Mouse (Mus musculus) Patski (cell line): Measurements from ENCODE around the gene Gfpt2. TPM values are rescaled to one million over a fixed set of nuclear protein-coding genes. Genes with fewer than 3 reads are reported as not detected.

Experiments
- ATAC-seq: fragments of 100-300 bp; one replicate; pipeline ENCODE4 v1.8.0; 2021
- CTCF ChIA-PET: fragments of 350-600 bp; sonication (Branson Sonifier 250); formaldehyde crosslinking; loops from one replicate; lab custom pipeline; 2022; ENCODE audit warnings: inconsistent platforms; lab: Charles Lee
- POLR2A ChIA-PET: fragments of 350-600 bp; sonication (Branson Sonifier 250); formaldehyde crosslinking; loops from one replicate; lab custom pipeline; 2022; ENCODE audit warnings: antibody characterized with exemption, inconsistent platforms; lab: Charles Lee
- DNase-seq: peaks from one replicate; pipeline ENCODE4 v3.0.0-alpha.2; 2011; ENCODE audit warnings: low read depth, low spot score
- H3K27me3 ChIP-seq: fragments of 371-371 bp; one replicate; pipeline ENCODE4 v1.5.1; 2021
- CTCF ChIP-seq: fragments of 100-300 bp; IDR thresholded peaks from one replicate; pipeline ENCODE4 v1.5.1; 2021
- in situ Hi-C: fragments of 300-500 bp; cut with MboI; formaldehyde crosslinking; loops from 3 replicates; pipeline ENCODE4 v1.11.1; 2018; ENCODE audit warnings: low pct_unique_long_range_greater_than_20kb, mixed read lengths
- polyA plus RNA-seq: library from polyadenylated mRNA; unstranded; gene quantifications from one replicate; pipeline ENCODE4 v1.2.3, GENCODE M21; 2021

Gene Gfpt2
- polyA plus RNA-seq, 1 experiment from 2014 or later, result 0.03 TPM

DNA sequence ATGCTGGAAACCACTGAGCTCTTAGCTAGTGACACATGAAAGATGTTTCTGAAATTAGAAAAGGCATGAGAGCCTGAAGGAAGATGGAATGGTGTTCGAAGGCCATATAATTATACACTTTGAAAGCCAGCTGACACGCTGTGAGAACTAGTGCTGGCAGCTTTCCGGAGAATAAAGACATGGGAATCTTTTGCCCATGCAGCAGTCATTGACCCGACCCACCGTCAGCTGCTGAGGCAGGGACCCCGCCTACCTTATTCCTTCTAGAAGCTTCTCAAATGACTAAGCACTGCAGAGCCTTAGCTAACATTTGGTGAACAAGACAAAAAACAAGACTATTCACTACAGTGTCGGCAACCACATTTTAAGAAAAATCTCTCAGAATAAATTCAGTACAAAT, 25.7 kb downstream of the Gfpt2 start:
- in situ Hi-C loops, result no loop called here
- TF ChIP-seq CTCF, result no peak
- ChIA-PET POLR2A (no interaction called here), CTCF (no interaction called here)
- H3K27me3 ChIP-seq, result peaks cover 40% of the 10 kb centered on the region
- DNase-seq, result no peak
- ATAC-seq, result no peak

DNA sequence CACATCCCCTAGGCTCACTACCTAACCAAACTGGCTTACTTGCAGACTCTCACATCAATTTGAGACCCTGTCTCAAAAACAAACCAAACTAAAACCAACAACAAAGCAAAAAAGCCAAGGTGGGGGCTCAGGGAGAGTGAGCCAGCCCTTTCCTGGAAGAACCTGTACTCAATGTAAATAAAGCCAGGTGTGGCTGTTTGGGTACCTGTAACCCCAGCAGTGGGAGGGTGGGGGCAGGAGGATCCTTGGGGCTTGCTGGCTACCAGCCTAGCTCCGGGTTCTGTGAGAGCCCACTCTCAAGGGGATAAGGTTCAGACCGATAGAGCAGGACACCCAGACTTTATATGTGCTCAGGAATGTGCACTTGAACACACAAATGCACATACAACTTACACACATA, 26.9 kb downstream of the Gfpt2 start:
- ATAC-seq (no peak), DNase-seq (no peak)
- ChIA-PET CTCF (no interaction called here), POLR2A (no interaction called here)
- no peak for TF ChIP-seq CTCF
- peaks cover 35% of the 10 kb centered on the region for H3K27me3 ChIP-seq
- in situ Hi-C loops, result no loop called here

DNA sequence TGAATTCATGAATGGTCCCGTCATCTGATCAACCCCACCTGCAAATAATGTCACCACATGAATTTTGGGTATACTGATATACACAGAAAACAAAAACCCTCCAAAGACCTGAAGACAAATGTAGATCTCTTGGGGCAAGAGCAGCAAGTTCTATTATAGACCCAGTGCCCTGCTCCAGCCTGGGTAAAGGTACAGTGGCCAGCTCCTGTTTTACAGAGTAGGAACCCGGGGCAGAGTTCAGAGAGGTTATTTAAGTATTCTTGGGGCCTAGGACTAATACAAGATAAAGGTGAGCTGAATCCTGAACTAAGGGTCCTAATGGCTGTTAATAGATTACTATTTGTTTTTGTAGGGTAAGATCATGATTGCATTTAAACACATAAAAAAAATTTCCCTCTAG, 27.6 kb downstream of the Gfpt2 start:
- in situ Hi-C loops, result no loop called here
- ChIA-PET POLR2A (no interaction called here), CTCF (no interaction called here)
- TF ChIP-seq CTCF, result no peak
- no peak for ATAC-seq
- no peak for DNase-seq
- peaks cover 34% of the 10 kb centered on the region for H3K27me3 ChIP-seq

DNA sequence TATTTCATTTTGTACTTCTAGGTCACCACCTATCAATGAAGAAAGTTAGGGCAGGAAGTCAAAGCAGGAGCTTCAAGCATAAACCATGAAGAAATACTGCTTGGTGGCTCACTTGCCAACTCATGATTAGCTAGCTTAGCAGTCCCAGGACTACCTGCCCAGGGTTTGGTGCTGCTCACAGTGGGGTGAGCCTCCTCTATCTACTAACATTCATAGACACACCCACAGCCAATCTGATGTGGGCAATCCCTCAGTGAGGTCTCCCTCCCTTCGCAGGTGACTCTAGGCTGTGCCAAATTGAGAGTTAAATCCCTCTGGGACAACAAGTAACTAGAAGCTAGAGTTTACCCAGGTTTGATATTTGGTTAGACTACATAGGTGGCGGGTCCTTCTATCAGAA, 28.4 kb downstream of the Gfpt2 start:
- ChIA-PET CTCF (interaction anchor here (0.6 to 0.8 kb wide), 2 partner anchors 15 to 24 kb away, joined by 3 read pairs; no protein-coding TSS in a partner anchor), POLR2A (no interaction called here)
- in situ Hi-C loops, result no loop called here
- peaks cover 37% of the 10 kb centered on the region for H3K27me3 ChIP-seq
- no peak for DNase-seq
- ATAC-seq, result no peak
- no peak for TF ChIP-seq CTCF

DNA sequence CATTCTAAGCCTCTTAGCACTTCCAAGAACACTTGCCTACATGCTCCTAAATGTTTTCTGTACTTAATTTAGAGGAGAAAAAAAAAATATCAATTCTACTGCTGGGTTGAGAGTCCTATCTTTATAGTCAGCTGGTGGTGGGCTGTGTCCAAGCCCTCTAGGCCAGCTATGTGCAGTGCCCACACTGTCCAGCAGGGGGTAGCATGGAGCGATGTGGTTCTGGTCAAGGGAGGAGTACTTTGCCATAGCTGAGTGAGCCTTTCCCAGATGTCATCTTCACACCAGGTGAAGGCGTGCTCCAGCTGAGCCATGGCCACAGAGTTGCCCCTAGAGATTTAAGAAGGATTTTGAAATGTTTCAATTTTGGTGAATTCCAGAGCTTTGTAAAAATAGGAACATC, 30.9 kb downstream of the Gfpt2 start:
- peaks cover 30% of the 10 kb centered on the region for H3K27me3 ChIP-seq
- ChIA-PET CTCF (interaction anchor here (1.0 to 1.7 kb wide), 6 partner anchors 9 to 97 kb away, joined by 3 to 7 read pairs (median 4); no protein-coding TSS in a partner anchor), POLR2A (no interaction called here)
- ATAC-seq (no peak), DNase-seq (no peak)
- in situ Hi-C loops, result no loop called here
- TF ChIP-seq CTCF, result peak; percentile 81

DNA sequence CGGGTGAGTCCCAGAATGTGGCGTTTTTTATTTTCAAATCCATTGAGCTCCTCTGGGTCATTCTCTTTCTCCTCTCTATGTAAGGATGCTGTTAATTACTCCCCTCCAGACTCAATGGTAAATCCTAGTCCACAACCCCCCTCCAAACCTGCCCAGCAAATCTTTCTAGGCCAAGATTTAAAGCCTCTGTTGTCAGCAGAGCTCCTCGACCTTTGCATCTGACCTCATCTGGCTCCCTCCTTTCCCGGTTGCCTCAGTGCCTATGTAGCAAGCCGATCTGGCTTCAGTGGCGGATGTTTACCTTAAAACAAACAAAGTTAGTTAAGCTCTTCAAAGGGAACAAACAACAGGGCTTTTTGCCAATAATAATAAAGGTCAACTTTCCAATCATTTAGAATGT, 33.3 kb downstream of the Gfpt2 start:
- ChIA-PET CTCF (no interaction called here), POLR2A (no interaction called here)
- DNase-seq (no peak), ATAC-seq (no peak)
- peaks cover 20% of the 10 kb centered on the region for H3K27me3 ChIP-seq
- TF ChIP-seq CTCF, result no peak
- in situ Hi-C loops, result no loop called here

DNA sequence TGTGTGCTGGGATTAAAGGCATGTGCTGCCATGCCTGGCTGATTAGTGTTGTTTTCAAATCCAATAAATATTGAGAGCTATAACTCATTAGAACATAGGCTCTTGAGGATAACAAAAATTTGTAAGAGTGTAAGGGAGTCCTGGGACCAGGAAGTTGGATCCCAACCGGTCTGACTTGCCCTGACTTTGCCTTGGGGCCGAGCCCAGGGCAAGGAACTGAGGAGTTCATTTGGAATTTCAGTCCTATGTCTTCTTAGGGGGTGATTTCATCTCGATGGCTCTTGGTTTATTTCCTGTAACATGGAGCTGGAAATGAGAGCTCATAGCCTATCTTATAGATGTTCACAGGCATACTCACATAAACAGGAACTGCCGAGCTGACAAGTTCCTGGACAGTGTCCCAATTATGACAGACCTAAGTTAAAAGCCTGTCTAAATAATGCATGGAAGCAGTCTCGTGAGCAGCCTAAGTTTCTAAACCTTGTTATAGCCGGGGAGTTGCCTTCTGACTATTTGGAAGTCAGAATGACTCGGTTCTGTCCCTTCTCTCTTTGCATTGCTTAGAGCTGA, 35.3 kb downstream of the Gfpt2 start:
- ATAC-seq (no peak), DNase-seq (no peak)
- no peak for TF ChIP-seq CTCF
- ChIA-PET CTCF (no interaction called here), POLR2A (no interaction called here)
- in situ Hi-C loops, result no loop called here
- peaks cover 20% of the 10 kb centered on the region for H3K27me3 ChIP-seq

DNA sequence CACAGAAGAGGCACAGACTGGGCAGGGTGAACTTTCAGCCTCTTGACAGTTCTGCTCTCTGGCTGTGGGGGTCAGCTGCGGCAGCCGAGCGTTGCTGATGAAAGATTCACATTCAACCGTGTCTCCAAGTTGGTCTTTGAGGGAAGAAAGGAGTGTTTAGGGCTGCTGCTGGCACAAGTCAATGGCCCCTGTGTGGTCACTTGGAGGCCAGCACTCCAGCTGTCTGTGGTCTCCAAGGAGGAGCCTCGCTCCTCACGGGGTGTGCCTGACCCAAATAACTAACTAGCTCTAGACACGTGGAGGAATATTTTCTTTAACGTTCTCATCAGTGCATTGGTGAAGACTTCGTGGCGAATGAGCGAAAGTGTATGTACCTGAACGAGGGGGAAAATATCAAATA, 38.0 kb downstream of the Gfpt2 start:
- DNase-seq (no peak), ATAC-seq (no peak)
- no peak for TF ChIP-seq CTCF
- ChIA-PET CTCF (interaction anchor here (1.0 kb wide), 1 partner anchor 42 kb away, joined by 3 read pairs; no protein-coding TSS in a partner anchor), POLR2A (interaction anchor here (0.6 kb wide), 1 partner anchor 151 kb away, joined by 5 read pairs; no protein-coding TSS in a partner anchor)
- H3K27me3 ChIP-seq, result peaks cover 29% of the 10 kb centered on the region
- in situ Hi-C loops, result no loop called here

DNA sequence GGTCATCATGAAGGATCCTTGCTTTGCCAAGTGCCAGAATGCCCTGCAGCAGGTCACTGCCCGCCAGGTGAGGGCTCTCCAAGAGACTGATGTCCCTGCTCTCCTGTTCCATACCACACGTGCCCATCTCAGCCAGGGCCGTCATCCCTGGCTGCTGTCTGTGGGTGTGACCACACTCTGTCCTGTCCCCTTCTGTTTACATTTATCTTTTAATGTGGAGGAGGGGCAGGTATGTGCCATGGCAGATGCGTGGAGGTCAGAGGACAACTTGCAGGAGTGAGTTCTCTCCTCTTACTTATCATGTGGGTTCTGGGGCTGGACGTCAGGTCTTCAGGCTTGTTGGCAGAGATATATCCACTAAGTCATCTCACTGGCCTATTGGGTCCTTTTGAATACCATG, 39.0 kb downstream of the Gfpt2 start:
- ChIA-PET POLR2A (no interaction called here), CTCF (interaction anchor here (3.7 kb wide), 1 partner anchor 12 kb away, joined by 9 read pairs; no protein-coding TSS in a partner anchor)
- in situ Hi-C loops, result no loop called here
- no peak for ATAC-seq
- TF ChIP-seq CTCF, result no peak
- DNase-seq, result no peak
- H3K27me3 ChIP-seq, result peaks cover 32% of the 10 kb centered on the region

DNA sequence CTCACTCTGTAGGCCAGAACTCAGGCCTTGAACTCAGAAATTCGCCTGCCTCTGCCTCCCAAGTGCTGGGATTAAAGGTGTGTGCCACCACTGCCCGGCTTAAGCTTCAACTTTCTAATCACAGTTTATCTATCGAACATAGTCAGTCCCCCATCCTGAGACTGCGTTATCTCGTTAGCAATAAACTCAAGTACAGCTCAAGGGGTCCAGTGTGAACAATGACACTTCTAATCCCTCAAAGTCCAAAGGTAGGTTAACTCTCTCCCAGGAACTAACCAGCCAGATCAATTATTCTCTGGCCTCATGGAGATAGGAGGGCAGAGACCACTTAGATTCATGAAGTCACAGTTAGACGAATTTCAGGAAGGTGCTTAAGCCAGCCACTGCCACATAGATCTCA, 40.3 kb downstream of the Gfpt2 start:
- in situ Hi-C loops, result no loop called here
- no peak for TF ChIP-seq CTCF
- no peak for DNase-seq
- peaks cover 37% of the 10 kb centered on the region for H3K27me3 ChIP-seq
- ChIA-PET POLR2A (no interaction called here), CTCF (interaction anchor here (3.7 kb wide), 1 partner anchor 11 kb away, joined by 9 read pairs; no protein-coding TSS in a partner anchor)
- no peak for ATAC-seq

DNA sequence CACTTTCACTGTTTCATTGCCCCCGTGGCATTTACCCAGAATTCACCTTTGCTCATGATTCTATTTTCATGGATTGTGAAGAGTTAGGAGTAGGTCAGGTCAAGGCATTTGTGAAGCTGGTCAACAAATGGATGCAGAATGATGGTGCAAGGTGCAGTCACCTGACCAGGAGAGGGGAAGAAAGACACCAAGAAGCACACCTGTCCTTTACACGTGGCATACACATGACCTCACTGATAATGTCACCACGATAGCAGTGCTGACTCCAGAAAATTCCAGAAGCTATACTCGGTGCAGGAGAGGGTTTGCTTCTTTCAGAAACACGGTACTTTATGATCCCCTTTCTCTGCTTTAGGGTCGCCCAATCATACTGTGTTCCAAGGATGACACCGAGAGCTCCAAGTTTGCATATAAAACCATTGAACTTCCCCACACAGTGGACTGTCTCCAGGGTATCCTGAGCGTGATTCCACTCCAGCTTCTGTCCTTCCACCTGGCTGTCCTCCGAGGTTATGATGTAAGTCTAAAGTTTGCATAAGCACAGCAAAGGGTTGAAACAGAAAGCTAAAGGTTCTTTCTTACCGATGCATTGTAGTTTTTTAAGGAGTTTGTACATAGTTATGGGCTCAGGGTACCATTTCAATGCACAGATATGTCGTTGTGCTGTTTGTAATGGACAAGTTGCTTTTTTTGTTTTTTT, 41.4 kb downstream of the Gfpt2 start:
- POLR2A ChIA-PET, result interaction anchor here (1.0 kb wide), 1 partner anchor 12 kb away, joined by 3 read pairs; no protein-coding TSS in a partner anchor
- no peak for DNase-seq

More for the DNA sequence above, 41.4 kb downstream of the Gfpt2 start:
- in situ Hi-C loops, result no loop called here
- TF ChIP-seq CTCF, result no peak
- H3K27me3 ChIP-seq, result peaks cover 39% of the 10 kb centered on the region
- CTCF ChIA-PET, result interaction anchor here (0.7 to 3.7 kb wide), 2 partner anchors 10 kb away, joined by 4 to 9 read pairs; no protein-coding TSS in a partner anchor
- no peak for ATAC-seq
